Mouse (Mus musculus) heart, adult 10 weeks (tissue): ENCODE results near the gene Synpr. TPM values are rescaled to one million over a fixed set of nuclear protein-coding genes. Genes with fewer than 3 reads are reported as not detected.

ENCODE experiments used
- polyA plus RNA-seq: library from polyadenylated mRNA; stranded (reverse); fragments of 350-450 nt; fragmentation: Illumina TruSeq; extraction: RNeasy Lipid Tissue Mini Kit (QIAGEN cat#74804); gene quantifications from one replicate; pipeline ENCODE4 v1.2.3, GENCODE M21; 2014; ENCODE audit warnings: low read depth, low replicate concordance

The Synpr gene
- polyA plus RNA-seq, result not detected

GRCm38 (mm10) chr14:13284091-13284844 is at the start of gene Synpr:
Synpr (plus strand) TSS chr14:13284780.

